Mouse (Mus musculus) layer of hippocampus, postnatal 36 days (tissue): ENCODE measurements around the gene Lrfn4. TPM values are rescaled to one million over a fixed set of nuclear protein-coding genes. Genes with fewer than 3 reads are reported as not detected.

ENCODE experiments used
- DNase-seq, 2 experiments: peaks; one replicate each; pipeline ENCODE4 v3.0.0; 2022
- total RNA-seq, 2 experiments: library from RNA; stranded (reverse); gene quantifications; 2 replicates each; pipeline ENCODE4 v1.2.3; 2021

Gene Lrfn4
- total RNA-seq: 10 to 100 TPM; 35.0 to 35.3 TPM

- DNase-seq: peak; percentile 87
These were observed at the start of gene Lrfn4 for GRCm38 (mm10) chr19:4615151-4616093. Lrfn4 (minus strand) TSS chr19:4615667.

DNA sequence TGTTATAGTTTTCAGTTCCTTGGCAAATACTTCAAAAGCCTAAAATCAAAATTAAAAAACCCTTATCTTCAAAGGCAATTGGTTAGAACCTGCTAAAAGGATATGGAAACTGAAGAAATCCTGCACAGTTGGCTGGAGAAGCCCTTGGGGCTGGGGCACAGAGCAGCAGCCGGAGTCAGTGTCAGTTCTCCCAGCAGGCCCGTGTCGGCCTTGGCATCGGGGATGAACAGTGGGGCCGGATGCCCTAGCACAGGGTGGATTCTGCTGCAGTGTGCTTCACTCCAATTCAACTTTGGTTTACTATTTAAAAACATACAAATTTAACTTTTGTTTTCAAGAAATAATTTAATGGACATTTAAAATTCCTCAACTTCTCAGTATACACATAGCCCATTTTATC lies 42.7 kb upstream of the Lrfn4 start:
- DNase-seq: no peak

GRCm38 (mm10) chr19:4646917-4647492 lies 31.5 kb upstream of the Lrfn4 start:
- DNase-seq: peak; percentile 20 to 24

DNA sequence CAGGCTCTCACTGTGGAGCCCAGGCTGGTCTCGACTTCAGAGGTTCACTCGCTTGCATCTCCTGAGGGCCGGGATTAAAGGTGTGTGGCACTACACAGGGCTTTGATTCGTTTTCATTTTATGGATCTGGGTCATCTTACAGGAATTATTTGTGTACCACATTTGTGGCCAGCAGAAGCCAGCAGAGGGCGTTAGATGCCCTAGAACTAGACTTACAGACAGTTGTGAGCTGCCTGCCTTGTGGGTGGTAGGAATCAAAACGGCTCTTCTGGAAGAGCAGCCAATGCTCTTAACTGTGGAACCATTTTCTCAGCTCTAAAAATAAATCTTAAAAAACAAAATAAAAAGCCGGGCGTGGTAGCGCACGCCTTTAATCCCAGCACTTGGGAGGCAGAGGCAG lies 28.8 kb upstream of the Lrfn4 start:
- peak; percentile 59 to 67 for DNase-seq

DNA sequence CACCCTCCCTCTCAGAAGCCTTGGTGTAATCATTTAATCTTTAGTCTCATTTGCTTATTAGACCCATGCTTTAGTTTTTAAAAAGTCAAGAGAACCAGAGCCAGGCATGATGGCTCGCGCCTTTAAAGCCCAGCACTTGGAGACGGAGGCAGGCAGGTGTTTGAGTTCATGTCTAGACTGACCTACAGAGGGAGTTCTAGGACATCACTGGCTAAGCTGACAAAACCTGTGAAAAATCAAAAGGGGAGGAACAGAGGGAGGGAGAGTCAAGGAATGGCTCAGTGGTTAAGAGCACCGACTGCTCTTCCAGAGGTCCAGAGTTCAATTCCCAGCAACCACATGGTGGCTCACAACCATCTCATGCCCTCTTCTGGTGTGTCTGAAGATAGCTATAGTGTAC lies 20.5 kb upstream of the Lrfn4 start:
- no peak for DNase-seq

DNA sequence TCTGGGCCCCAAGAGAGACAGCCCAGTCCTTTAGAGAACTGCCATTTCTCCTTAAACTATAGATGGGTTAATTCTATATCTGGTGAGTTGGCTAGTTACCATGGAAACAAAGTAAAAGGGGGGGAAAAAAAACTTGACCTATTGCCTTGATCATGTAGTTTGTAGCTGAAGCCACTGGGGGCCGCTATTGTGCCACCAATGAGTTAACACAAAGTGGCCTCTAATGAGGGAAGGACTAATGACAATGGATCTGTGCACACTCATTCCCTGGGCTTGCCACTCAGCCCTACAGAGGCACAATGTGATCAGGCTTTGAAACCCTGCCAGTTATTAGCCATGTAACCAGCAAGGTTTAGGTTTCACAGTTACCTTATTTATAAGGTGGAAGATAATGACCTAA lies 13.4 kb upstream of the Lrfn4 start:
- peak in 1 of 2 experiments; percentile 73 for DNase-seq

GRCm38 (mm10) chr19:4625829-4626535 lies 10.5 kb upstream of the Lrfn4 start:
- DNase-seq: peak in 1 of 2 experiments; percentile 62

DNA sequence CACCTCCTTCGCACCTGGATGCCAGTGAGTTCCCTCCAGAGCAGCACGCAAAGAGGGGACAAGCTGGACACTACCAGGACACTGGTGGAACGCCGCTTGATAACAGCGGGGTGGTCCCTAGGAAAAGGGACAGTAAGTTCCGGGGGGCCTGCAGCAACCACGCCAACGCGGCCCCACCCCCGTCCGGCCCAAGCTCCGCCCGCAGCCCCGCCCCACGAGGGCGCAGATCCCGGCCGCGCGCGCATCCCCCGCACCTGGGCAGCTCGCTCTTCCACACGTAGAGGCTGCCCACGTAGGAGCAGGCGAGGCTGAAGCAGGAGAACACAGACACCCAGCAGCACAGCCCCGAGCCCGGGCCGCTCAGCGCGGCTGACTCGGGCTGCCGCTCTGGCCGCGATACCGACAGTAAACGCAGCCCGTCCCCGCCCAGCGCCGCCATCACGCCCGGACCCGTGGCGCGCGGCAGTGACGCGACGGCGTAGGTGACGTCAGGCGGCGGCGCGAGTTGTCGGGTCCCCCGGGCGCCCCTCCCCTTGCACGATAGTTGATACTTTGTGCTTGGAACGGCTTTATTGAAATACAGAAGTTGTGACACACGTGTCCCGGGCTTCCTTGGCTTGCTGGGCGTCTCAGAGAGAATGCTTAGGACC lies 9.8 kb upstream of the Lrfn4 start, which contains the start of gene Rce1:
Rce1 (minus strand) TSS at position 463 of the 650 bp plus-strand sequence.
- DNase-seq: peak; percentile 89 to 92

DNA sequence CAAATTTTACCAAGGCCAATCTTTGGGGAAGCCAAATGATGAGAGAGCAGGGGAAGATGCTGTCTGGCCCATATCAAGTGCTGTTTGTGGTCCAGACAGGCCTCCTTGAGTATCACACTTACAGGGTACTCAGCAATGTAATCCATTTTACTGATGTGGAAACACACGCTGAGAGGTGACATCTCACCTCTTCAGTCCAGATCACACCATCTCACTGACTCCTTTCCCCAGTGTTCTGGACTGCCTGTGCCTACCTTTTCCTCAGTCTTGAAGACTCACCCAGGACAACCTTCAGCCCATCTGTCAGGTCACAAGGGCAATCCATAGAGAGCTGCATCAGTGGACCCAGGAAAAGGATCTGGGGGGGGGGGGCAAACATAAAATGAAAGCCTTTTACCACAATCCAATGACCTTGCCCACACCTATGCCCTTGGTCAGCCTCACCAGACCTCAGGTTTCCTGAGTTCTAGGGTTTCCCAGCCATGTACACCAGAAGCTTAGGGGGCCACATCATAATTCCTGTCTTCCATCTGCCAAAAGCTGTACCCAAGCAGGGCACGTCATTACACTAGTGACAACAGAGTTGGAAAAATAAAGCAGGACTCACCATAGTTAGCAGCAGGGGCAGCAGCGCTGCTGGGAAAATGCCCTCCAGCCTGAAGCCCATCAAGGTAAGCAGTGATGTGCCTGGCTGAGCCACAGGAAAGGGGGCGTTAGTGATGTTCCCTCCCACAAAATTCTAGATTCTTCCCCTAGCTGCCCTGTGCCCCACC lies 9.1 kb upstream of the Lrfn4 start:
- no peak for DNase-seq

- no peak for DNase-seq
These were observed 8.5 kb upstream of the Lrfn4 start for GRCm38 (mm10) chr19:4624006-4624405.

DNA sequence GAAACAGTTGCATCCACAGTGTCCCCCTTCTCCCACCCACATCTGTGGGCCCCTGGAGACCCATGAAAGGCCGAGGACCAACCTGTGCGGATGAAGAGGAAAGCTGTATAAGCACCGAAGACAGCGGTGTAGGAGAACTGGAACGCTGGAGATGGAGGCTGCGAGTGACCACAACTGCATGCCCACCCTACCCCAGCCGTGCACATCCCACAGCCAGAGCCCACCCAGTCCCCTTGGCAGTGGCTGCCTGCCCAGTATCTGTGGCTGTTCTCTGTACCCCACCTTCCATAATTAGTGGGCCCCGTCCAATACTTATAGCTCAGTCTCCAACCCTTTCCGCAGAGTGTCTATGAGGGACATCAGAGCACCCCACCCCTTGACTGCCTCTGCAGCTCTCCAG lies 8.0 kb upstream of the Lrfn4 start:
- no peak for DNase-seq

DNA sequence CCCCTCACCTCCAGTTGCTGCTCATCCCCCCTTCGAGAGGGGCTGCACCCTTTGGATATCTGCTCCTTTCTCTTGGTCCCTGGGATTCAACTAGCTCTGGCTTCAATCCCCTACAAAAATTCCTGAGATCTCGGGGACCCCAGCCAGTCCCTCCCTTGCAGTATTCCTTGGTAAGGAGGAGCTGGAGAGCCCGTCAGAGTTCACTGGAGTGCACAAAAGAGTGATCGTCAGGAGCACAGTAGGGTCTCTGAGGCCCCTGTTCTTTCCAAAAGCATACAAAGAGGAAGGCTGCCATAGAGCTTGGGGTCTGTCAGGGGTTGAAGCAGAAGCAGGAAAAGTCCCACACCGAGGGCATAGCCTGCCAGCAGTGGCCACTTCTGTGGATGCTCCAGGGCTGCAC lies 7.3 kb upstream of the Lrfn4 start:
- no peak for DNase-seq

DNA sequence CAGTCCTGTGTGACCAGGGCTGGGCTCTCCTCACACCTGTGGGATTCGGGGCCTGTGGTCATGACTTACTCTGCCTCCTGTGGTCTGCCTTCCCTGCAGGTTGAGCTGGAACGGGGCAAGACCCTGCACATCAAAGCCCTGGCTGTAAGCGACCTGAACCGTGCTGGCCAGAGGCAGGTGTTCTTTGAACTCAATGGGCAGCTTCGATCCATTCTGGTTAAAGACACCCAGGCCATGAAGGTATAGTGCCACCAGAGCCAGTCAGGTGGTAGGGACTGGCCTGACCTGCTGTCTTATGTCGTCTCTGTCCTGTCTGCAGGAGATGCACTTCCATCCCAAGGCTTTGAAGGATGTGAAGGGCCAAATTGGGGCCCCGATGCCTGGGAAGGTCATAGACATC lies 5.3 kb upstream of the Lrfn4 start:
- no peak for DNase-seq

GRCm38 (mm10) chr19:4619461-4619860 lies 4.0 kb upstream of the Lrfn4 start:
- DNase-seq: no peak

GRCm38 (mm10) chr19:4618183-4618582 lies 2.7 kb upstream of the Lrfn4 start:
- DNase-seq: no peak

DNA sequence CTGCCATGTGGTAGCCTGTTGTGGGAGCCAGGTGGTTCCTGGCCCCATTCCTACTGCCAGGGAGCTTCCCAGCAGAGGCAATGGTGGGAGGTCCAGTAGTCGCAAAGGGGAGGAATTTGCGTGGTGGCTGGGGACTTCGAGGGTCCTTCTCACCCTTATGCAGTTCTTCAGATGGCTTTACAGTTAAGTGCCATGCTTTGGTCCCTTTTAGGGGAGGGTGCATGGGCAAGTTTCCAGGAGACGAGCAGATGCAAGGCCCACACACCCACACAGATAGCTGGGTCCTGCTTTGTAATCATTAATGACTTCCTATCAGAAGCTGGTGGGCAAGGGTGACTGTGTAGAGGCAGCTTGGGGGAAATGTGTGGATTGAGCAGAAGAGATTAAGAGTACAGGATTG lies 1.1 kb upstream of the Lrfn4 start:
- DNase-seq: no peak

DNA sequence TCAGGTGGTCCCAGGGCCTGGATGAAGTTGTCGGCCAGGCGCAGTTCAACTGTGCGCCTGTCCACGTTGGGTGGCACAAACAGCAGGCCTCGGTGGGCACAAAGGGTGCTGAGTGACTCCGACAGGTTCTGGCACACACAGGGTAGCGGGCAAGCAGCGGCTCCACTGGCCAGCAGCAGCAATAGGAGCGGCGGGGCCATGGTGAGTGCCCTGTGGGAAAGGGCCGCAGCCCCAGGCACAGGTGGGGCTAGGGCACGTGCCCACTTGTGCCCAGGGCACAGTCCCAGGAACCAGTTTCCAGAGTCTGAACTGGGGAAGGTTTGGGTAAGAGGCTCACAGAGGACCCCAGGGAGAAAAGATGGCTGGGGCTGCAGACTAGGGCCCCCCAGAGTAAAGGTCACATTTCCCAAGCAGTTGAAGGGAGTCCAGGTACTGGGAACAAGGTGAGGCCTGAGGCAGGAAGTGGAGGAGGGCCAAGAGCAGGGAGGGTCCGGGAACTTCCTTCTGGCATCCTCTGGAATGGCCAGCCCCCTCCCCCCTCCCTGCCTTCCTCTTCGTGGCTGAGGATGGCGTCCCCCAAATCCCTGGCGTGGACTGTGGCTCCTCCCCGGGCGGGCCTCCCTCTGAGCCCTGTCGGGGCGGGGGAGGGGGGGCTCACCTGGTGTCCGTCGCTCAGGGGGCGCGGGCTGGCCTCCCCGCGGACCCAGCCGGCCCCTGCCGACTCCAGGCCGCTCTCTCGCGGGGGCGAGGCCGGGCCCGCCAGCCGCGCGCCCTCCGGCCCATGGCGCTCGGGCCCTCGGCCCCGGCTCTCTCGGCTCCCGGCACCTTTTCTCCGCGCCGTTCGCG lies 939 bp downstream of the Lrfn4 start:
- DNase-seq: no peak

DNA sequence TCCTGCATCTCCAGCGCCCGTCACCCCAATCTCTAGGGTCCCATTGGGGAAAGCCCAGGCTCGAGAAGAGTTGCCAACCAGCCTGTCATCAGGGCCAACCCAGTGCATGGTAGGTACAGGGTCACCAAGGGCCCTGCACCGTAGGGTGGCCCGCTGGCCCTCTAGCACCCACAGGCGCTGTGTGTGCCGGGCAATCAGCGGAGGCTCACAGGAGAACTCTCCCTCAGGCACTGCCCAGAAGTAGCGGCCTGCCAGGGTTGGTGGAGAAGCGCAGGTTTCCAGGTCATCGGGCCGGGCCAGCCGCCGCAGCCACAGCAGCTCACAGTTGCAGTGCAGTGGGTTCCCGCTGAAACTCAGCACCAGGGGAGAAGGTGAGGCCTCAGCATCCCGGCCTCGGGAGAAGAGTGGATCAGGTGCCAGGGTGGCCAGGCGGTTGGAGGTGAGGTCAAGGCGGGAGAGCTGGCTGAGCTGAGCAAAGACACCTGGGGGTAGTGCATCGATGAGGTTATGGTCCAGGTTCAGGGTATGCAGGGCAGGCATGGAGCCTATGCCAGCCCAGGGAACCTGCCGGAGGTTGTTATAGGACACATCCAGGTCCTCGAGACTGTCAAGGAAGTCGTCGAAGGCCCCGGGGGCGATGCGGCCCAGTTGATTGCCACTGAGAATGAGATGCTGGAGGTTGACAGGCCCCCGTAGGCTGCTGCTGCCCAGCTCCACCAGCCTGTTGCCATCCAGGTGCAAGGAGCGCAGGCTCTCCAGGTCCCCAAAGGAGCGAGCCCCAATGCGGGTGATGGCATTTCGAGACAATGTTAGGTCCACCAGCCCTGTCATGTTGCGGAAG lies 1.8 kb downstream of the Lrfn4 start:
- no peak for DNase-seq

- no peak for DNase-seq
These were observed 3.1 kb downstream of the Lrfn4 start for GRCm38 (mm10) chr19:4612181-4612961.
